Mouse (Mus musculus) megakaryocyte, embryonic 14.5 days (primary cell): Measurements from ENCODE around the gene Ovca2. TPM values are rescaled to one million over a fixed set of nuclear protein-coding genes. Genes with fewer than 3 reads are reported as not detected.

Source experiments
- H3K27me3 ChIP-seq: replicated peaks from 2 replicates; pipeline ENCODE3; 2012; ENCODE audit warnings: inconsistent platforms
- H3K36me3 ChIP-seq: replicated peaks from 2 replicates; pipeline ENCODE3; 2012; ENCODE audit warnings: low read length, inconsistent platforms, mixed read lengths
- H3K4me1 ChIP-seq: 2 replicates; pipeline ENCODE4 v1.6.1; 2012; ENCODE audit warnings: inconsistent platforms
- H3K4me3 ChIP-seq: replicated peaks from 2 replicates; pipeline ENCODE3; 2012; ENCODE audit warnings: moderate library complexity, mild to moderate bottlenecking, inconsistent platforms
- H3K9me3 ChIP-seq: 2 replicates; pipeline ENCODE4 v1.6.1; 2012; ENCODE audit warnings: inconsistent platforms
- FLI1 ChIP-seq: IDR thresholded peaks from 2 replicates; pipeline ENCODE4 v1.6.1; 2012; ENCODE audit warnings: low read length, inconsistent platforms, mixed read lengths
- GATA1 ChIP-seq: IDR thresholded peaks from 3 replicates; pipeline ENCODE4 v1.6.1; 2012; ENCODE audit warnings: mixed read lengths, low read length, inconsistent platforms, borderline replicate concordance
- polyA plus RNA-seq: library from polyadenylated mRNA; stranded (reverse); fragments of >175 nt; gene quantifications from 2 replicates; pipeline ENCODE4 v1.2.3, GENCODE M21; 2012; ENCODE audit warnings: low replicate concordance; ENCODE audit not compliant: insufficient read depth

Gene Ovca2
- polyA plus RNA-seq, 1 experiment: 1.1 TPM

- H3K4me3 ChIP-seq: no peak overlapping the region
- no peaks in the 10 kb centered on the region for H3K9me3 ChIP-seq
- peaks cover 48% of the 10 kb centered on the region for H3K4me1 ChIP-seq
- no peaks in the 10 kb centered on the region for H3K27me3 ChIP-seq
- H3K36me3 ChIP-seq: peaks cover 91% of the 10 kb centered on the region
- TF ChIP-seq FLI1 (no peak), GATA1 (no peak)
Measured at GRCm38 (mm10) chr11:75141913-75142312, 36.7 kb downstream of the Ovca2 start.

- H3K27me3 ChIP-seq: no peaks in the 10 kb centered on the region
- no peaks in the 10 kb centered on the region for H3K9me3 ChIP-seq
- peaks cover 53% of the 10 kb centered on the region for H3K4me1 ChIP-seq
- H3K4me3 ChIP-seq: no peak overlapping the region
- TF ChIP-seq FLI1 (no peak), GATA1 (no peak)
- H3K36me3 ChIP-seq: peaks cover 90% of the 10 kb centered on the region
Measured at GRCm38 (mm10) chr11:75141038-75141437, 37.6 kb downstream of the Ovca2 start.

- Histone ChIP-seq H3K9me3 (no peaks in the 10 kb centered on the region), H3K4me1 (peaks cover 53% of the 10 kb centered on the region), H3K36me3 (peaks cover 88% of the 10 kb centered on the region), H3K4me3 (no peak overlapping the region), H3K27me3 (no peaks in the 10 kb centered on the region)
- TF ChIP-seq GATA1 (no peak), FLI1 (no peak)
Measured at GRCm38 (mm10) chr11:75140431-75140830, 38.2 kb downstream of the Ovca2 start.

- Histone ChIP-seq H3K27me3 (no peaks in the 10 kb centered on the region), H3K36me3 (peaks cover 83% of the 10 kb centered on the region), H3K9me3 (no peaks in the 10 kb centered on the region), H3K4me1 (peaks cover 57% of the 10 kb centered on the region), H3K4me3 (no peak overlapping the region)
- TF ChIP-seq FLI1: no peak
- TF ChIP-seq GATA1: no peak
Measured at GRCm38 (mm10) chr11:75139122-75139963, 39.3 kb downstream of the Ovca2 start.

- peaks cover 58% of the 10 kb centered on the region for H3K36me3 ChIP-seq
- no peaks in the 10 kb centered on the region for H3K9me3 ChIP-seq
- peaks cover 65% of the 10 kb centered on the region for H3K4me1 ChIP-seq
- H3K4me3 ChIP-seq: no peak overlapping the region
- no peak for TF ChIP-seq GATA1
- 0 out of 2 replicates have a peak, but pooled peaks have one; percentile 20 for TF ChIP-seq FLI1
- no peaks in the 10 kb centered on the region for H3K27me3 ChIP-seq
Measured at GRCm38 (mm10) chr11:75136666-75137398, 41.8 kb downstream of the Ovca2 start.

GRCm38 (mm10) chr11:75135358-75135757, 43.3 kb downstream of the Ovca2 start:
- Histone ChIP-seq H3K27me3 (no peaks in the 10 kb centered on the region), H3K9me3 (no peaks in the 10 kb centered on the region), H3K36me3 (peaks cover 43% of the 10 kb centered on the region), H3K4me1 (peaks cover 63% of the 10 kb centered on the region), H3K4me3 (no peak overlapping the region)
- TF ChIP-seq GATA1 (no peak), FLI1 (no peak)

- Histone ChIP-seq H3K4me3 (no peak overlapping the region), H3K4me1 (peaks cover 56% of the 10 kb centered on the region), H3K9me3 (no peaks in the 10 kb centered on the region), H3K36me3 (peaks cover 37% of the 10 kb centered on the region), H3K27me3 (no peaks in the 10 kb centered on the region)
- TF ChIP-seq GATA1 (no peak), FLI1 (no peak)
Measured at GRCm38 (mm10) chr11:75134485-75135068, 44.1 kb downstream of the Ovca2 start.

- H3K36me3 ChIP-seq: peaks cover 31% of the 10 kb centered on the region
- no peaks in the 10 kb centered on the region for H3K9me3 ChIP-seq
- no peak overlapping the region for H3K4me3 ChIP-seq
- TF ChIP-seq FLI1 (no peak), GATA1 (no peak)
- no peaks in the 10 kb centered on the region for H3K27me3 ChIP-seq
- H3K4me1 ChIP-seq: peaks cover 49% of the 10 kb centered on the region
Measured at GRCm38 (mm10) chr11:75133951-75134350, 44.7 kb downstream of the Ovca2 start.

GRCm38 (mm10) chr11:75133391-75133790, 45.2 kb downstream of the Ovca2 start:
- Histone ChIP-seq H3K9me3 (no peaks in the 10 kb centered on the region), H3K27me3 (no peaks in the 10 kb centered on the region), H3K36me3 (peaks cover 29% of the 10 kb centered on the region), H3K4me1 (peaks cover 44% of the 10 kb centered on the region), H3K4me3 (no peak overlapping the region)
- no peak for TF ChIP-seq FLI1
- no peak for TF ChIP-seq GATA1

GRCm38 (mm10) chr11:75132278-75132677, 46.4 kb downstream of the Ovca2 start:
- Histone ChIP-seq H3K4me1 (peaks cover 37% of the 10 kb centered on the region), H3K4me3 (no peak overlapping the region), H3K27me3 (no peaks in the 10 kb centered on the region), H3K9me3 (no peaks in the 10 kb centered on the region), H3K36me3 (peaks cover 23% of the 10 kb centered on the region)
- TF ChIP-seq FLI1 (no peak), GATA1 (no peak)
